Mouse (Mus musculus) left cerebral cortex, adult 11 months (tissue): ENCODE measurements around the gene Pus1.
A peak's percentile ranks its signal among the peaks of the same experiment; 100 is the strongest.

Source experiments
- DNase-seq: peaks from one replicate; pipeline ENCODE4 v3.0.0; 2022; ENCODE audit warnings: low spot score

The Pus1 gene

GRCm38 (mm10) chr5:110779998-110780760 lies at the start of gene Pus1:
Gene Pus1 (minus strand): TSS chr5:110780659.
- DNase-seq = peak; percentile 83

- no peak for DNase-seq
Observed at GRCm38 (mm10) chr5:110827576-110827975, 47.1 kb upstream of the Pus1 start.

GRCm38 (mm10) chr5:110826781-110827495 lies 46.5 kb upstream of the Pus1 start:
- DNase-seq = no peak

- no peak for DNase-seq
Observed at GRCm38 (mm10) chr5:110824421-110824820, 44.0 kb upstream of the Pus1 start.

GRCm38 (mm10) chr5:110809667-110810325 lies 29.3 kb upstream of the Pus1 start, which contains the start of gene Ulk1:
Gene Ulk1 (minus strand): TSS chr5:110810097.
- DNase-seq = peak; percentile 99

GRCm38 (mm10) chr5:110808821-110809666 lies 28.6 kb upstream of the Pus1 start:
- DNase-seq = no peak

GRCm38 (mm10) chr5:110808061-110808631 lies 27.7 kb upstream of the Pus1 start:
- DNase-seq = peak; percentile 68

GRCm38 (mm10) chr5:110807453-110807852 lies 27.0 kb upstream of the Pus1 start:
- no peak for DNase-seq

GRCm38 (mm10) chr5:110806676-110807075 lies 26.2 kb upstream of the Pus1 start:
- DNase-seq = no peak

GRCm38 (mm10) chr5:110806154-110806553 lies 25.7 kb upstream of the Pus1 start:
- no peak for DNase-seq

GRCm38 (mm10) chr5:110804012-110804743 lies 23.7 kb upstream of the Pus1 start:
- no peak for DNase-seq

GRCm38 (mm10) chr5:110802809-110803208 lies 22.4 kb upstream of the Pus1 start:
- no peak for DNase-seq

- DNase-seq = no peak
Observed at GRCm38 (mm10) chr5:110802186-110802585, 21.7 kb upstream of the Pus1 start.

GRCm38 (mm10) chr5:110801036-110801624 lies 20.7 kb upstream of the Pus1 start:
- no peak for DNase-seq

- no peak for DNase-seq
Observed at GRCm38 (mm10) chr5:110797696-110798095, 17.2 kb upstream of the Pus1 start.

GRCm38 (mm10) chr5:110794363-110794762 lies 13.9 kb upstream of the Pus1 start:
- DNase-seq = no peak

GRCm38 (mm10) chr5:110788684-110789083 lies 8.2 kb upstream of the Pus1 start:
- no peak for DNase-seq

GRCm38 (mm10) chr5:110786081-110786835 lies 5.8 kb upstream of the Pus1 start:
- no peak for DNase-seq

- DNase-seq = no peak
Observed at GRCm38 (mm10) chr5:110783150-110783549, 2.7 kb upstream of the Pus1 start.
